Mouse (Mus musculus): ENCODE measurements around the gene Mgst3.

GRCm38 (mm10) chr1:167393683-167394492, at the start of gene Mgst3:
- TF ChIP-seq CTCF (IDR thresholded peaks at IDR 0.05; ENCODE audit: borderline replicate concordance, control insufficient read depth, extremely low read depth, insufficient read depth, low read length, poor library complexity) (peak; percentile 69), POLR2A (IDR thresholded peaks at IDR 0.05; ENCODE audit: control insufficient read depth, extremely low read depth, insufficient read depth, low read length, poor library complexity) (peak; percentile 89)

Measured in thymus, adult 2 months (tissue).